Mouse (Mus musculus) cerebellum, adult 2 months (tissue): ENCODE data around the gene Nudt22.

Experiments
- CTCF ChIP-seq: fragments of 200-500 bp; IDR thresholded peaks from 2 replicates; pipeline ENCODE4 v1.5.1; 2011; ENCODE audit warnings: low read depth, mild to moderate bottlenecking, control low read depth, low read length, moderate library complexity, borderline replicate concordance; ENCODE audit not compliant: insufficient read depth
- POLR2A ChIP-seq: fragments of 200-500 bp; IDR thresholded peaks from 2 replicates; pipeline ENCODE4 v1.6.1; 2011; ENCODE audit warnings: low read length, control low read depth, borderline replicate concordance; ENCODE audit not compliant: insufficient read depth

DNA sequence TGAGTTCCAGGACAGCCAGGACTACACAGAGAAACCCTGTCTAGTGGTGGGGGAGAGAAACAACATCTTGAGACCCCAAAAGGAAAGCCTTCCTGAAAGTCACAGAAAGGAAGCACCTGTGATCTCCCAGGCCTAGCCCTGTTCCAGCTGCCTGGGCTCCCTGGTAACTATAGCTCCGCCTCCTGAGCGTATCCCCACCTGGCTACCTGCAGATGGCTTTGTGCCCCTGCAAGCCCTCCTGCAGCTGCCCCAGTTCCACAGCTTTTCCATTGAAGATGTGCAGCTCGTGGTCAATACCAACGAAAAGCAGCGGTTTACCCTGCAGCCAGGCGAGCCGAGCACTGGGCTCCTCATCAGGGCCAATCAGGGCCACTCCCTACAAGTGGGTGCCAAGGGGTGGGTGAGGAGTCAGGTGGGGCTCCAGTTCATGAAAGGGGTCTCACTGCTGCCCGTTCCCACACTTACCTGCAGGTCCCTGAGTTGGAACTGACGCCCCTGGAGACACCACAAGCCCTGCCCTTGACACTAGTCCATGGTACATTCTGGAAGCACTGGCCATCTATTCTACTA is 1.9 kb upstream of the Nudt22 start:
- TF ChIP-seq CTCF (no peak), POLR2A (no peak)
